Mouse (Mus musculus) ES-E14 (cell line): ENCODE measurements at regions not wholly inside any gene's neighbourhood (a gene's known extent, or its start where the extent isn't known, plus 50 kb on each side); places are given as distances from the start of the nearest gene placed in this dataset.

ENCODE experiments used
- DNase-seq: peaks from one replicate; pipeline ENCODE4 v3.0.0-alpha.2; 2013; ENCODE audit warnings: low read depth, low spot score
- H3K27ac ChIP-seq: 2 replicates; pipeline ENCODE4 v1.5.1; 2012; ENCODE audit warnings: low read depth, mild to moderate bottlenecking, low read length, moderate library complexity, mixed read lengths; ENCODE audit not compliant: poor library complexity, insufficient read depth, severe bottlenecking
- H3K36me3 ChIP-seq: 2 replicates; pipeline ENCODE4 v1.6.1; 2012; ENCODE audit warnings: mild to moderate bottlenecking, low read length, moderate library complexity, mixed read lengths; ENCODE audit not compliant: control insufficient read depth, poor library complexity, insufficient read depth, severe bottlenecking
- H3K4me1 ChIP-seq, 2 experiments: fragments of 150-350 bp in 1 of 2; sonication (generic) in 1 of 2; 2 replicates each; pipeline ENCODE4 v1.6.1; 2012; ENCODE audit warnings: low read length in 2 of 2, mild to moderate bottlenecking in 1 of 2, mixed read lengths in 1 of 2; ENCODE audit not compliant: control insufficient read depth in 2 of 2, insufficient read depth in 2 of 2, poor library complexity in 1 of 2
- H3K4me3 ChIP-seq, 2 experiments: fragments of 150-350 bp in 1 of 2; sonication (generic) in 1 of 2; 2 replicates each; pipeline ENCODE4 v1.5.1; 2012; ENCODE audit warnings: low read length in 2 of 2, low read depth in 1 of 2, mild to moderate bottlenecking in 1 of 2, mixed read lengths in 1 of 2; ENCODE audit not compliant: insufficient read depth in 1 of 2, poor library complexity in 1 of 2, severe bottlenecking in 1 of 2
- H3K9ac ChIP-seq: 2 replicates; pipeline ENCODE4 v1.6.1; 2012; ENCODE audit warnings: low read depth, mild to moderate bottlenecking, low read length, mixed read lengths; ENCODE audit not compliant: poor library complexity, insufficient read depth, severe bottlenecking
- H3K9me3 ChIP-seq: fragments of 150-350 bp; sonication (generic); 2 replicates; pipeline ENCODE4 v1.6.1; 2012; ENCODE audit warnings: low read depth, mild to moderate bottlenecking, low read length; ENCODE audit not compliant: control insufficient read depth, insufficient read depth
- CHD2 ChIP-seq: IDR thresholded peaks from 2 replicates; pipeline ENCODE4 v1.6.1; 2014; ENCODE audit warnings: mild to moderate bottlenecking, low read depth, low read length, inconsistent platforms
- HCFC1 ChIP-seq: IDR thresholded peaks from 2 replicates; pipeline ENCODE4 v1.6.1; 2012; ENCODE audit warnings: low read length, inconsistent platforms, borderline replicate concordance; ENCODE audit not compliant: insufficient read depth
- MAFK ChIP-seq: IDR thresholded peaks from 2 replicates; pipeline ENCODE4 v1.6.1; 2014; ENCODE audit warnings: mild to moderate bottlenecking, low read depth, low read length, inconsistent platforms; ENCODE audit not compliant: insufficient read depth
- ZC3H11A ChIP-seq: IDR thresholded peaks from 2 replicates; pipeline ENCODE4 v1.6.1; 2012; ENCODE audit warnings: low read depth, mild to moderate bottlenecking, inconsistent platforms, low read length, borderline replicate concordance
- ZNF384 ChIP-seq: IDR thresholded peaks from 2 replicates; pipeline ENCODE4 v1.6.1; 2012; ENCODE audit warnings: low read depth, low read length, inconsistent platforms
- in situ Hi-C, 2 experiments: fragments of 600-800 bp; cut with MboI; formaldehyde crosslinking; loops; one replicate each; pipeline ENCODE4 v1.15.1; 2025; ENCODE audit warnings: low sequenced_read_pairs in 2 of 2, inconsistent platforms in 1 of 2; ENCODE audit not compliant: unreplicated experiment in 2 of 2

DNA sequence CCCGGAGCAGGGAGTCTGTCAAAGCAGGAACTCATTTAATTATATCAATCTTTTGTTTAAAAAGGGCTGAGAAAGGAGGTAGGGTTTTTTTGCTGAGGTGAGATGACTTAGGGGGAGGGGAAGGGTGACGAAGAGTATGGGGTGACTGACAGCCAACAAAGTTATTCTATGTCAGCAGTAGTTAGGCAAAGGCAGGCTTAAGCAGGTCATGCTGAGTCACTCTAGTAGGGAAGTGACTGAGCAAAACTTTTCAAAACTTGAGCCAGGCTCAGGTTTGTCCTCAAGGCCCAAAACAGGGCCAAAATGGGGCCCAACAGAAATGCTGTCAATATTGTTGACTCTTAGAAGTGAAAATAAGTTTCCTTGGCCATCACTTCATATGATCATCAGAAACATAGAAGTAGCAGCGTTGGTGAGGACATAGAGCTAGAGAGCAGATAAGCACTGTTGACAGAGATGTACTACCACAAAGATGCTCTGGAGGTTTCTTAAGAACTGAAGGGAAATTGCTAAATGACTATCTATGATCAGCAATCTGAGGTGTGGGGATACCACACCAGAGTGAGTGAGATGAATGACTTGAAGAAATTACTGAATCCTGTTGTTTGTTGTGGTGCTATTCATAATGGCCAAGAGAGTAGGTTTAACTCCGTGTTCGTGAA lies 273.6 kb downstream of the Myh15 start:
- no peak overlapping the region for H3K27ac ChIP-seq
- no peak for DNase-seq
- no peak overlapping the region for H3K9ac ChIP-seq
- TF ChIP-seq ZNF384 (no peak), ZC3H11A (no peak), HCFC1 (no peak), MAFK (peak; percentile 67; the same call in 1 of the 2 replicates)
- no peak overlapping the region for H3K4me3 ChIP-seq
- H3K4me1 ChIP-seq, result no peaks in the 10 kb centered on the region
- no peaks in the 10 kb centered on the region for H3K36me3 ChIP-seq
- in situ Hi-C loops, result no loop called here
- no peaks in the 10 kb centered on the region for H3K9me3 ChIP-seq

DNA sequence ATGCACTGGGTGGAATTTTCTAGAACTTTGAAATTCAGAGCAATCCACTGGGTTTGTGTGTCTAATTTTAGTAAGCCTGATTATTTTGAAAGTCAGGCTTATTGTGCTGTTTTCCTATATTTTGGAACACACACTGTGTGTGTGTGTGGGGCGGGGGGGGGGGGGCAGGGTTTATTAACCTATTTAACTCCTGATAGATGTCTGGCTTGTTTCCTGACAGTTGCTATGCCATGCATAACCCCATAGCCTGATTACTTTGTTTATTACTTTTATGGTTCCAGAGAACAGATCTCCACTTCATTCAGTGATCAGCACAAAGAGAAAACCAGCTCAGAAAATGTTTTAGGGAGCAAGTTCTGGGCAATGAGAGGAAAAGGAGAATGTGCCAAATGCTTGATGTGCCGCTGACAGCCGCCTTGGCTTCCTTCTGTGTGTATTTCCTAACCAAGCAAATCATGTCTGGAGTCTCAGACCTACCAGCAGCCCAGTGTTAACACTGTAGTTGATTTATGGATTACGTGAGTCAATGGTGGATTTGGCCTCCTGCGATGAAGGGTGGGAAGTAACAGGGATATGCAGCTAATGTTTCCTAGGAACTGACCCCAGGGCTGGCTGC lies 274.9 kb downstream of the Myh15 start:
- no peak for TF ChIP-seq CHD2
- TF ChIP-seq HCFC1, result no peak
- TF ChIP-seq ZC3H11A, result no peak
- no peak for TF ChIP-seq MAFK
- TF ChIP-seq ZNF384, result no peak
- DNase-seq, result no peak
- Histone ChIP-seq H3K9me3 (no peaks in the 10 kb centered on the region), H3K9ac (no peak overlapping the region), H3K4me3 (no peak overlapping the region), H3K36me3 (no peaks in the 10 kb centered on the region), H3K27ac (no peak overlapping the region), H3K4me1 (no peaks in the 10 kb centered on the region)
- in situ Hi-C loops, result no loop called here

DNA sequence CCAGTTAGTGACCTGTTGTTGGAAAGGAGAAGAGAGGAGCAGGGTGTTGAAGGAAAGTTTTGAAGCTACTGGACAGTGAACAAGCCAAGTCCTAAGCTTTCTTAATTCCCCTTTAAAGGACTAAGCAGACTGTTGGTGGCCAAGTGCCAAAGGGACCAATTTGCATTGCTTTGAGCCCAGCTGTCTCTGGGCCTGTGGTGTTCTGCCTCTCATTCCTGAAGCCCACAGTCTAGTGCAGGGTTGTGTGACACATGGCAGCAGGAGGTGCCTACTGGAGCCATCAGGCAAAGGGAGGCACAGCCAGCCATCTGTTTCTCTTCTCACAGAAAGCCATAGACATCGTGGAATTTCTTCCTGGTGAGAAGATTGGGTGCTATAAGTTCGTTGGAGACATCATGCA lies 278.6 kb downstream of the Myh15 start:
- H3K36me3 ChIP-seq, result no peaks in the 10 kb centered on the region
- H3K4me1 ChIP-seq, result no peaks in the 10 kb centered on the region
- in situ Hi-C loops, result no loop called here
- no peak overlapping the region for H3K9ac ChIP-seq
- no peak overlapping the region for H3K27ac ChIP-seq
- DNase-seq, result no peak
- H3K4me3 ChIP-seq, result no peak overlapping the region
- H3K9me3 ChIP-seq, result no peaks in the 10 kb centered on the region
- TF ChIP-seq MAFK (no peak), HCFC1 (no peak), ZNF384 (no peak), ZC3H11A (no peak), CHD2 (no peak)

DNA sequence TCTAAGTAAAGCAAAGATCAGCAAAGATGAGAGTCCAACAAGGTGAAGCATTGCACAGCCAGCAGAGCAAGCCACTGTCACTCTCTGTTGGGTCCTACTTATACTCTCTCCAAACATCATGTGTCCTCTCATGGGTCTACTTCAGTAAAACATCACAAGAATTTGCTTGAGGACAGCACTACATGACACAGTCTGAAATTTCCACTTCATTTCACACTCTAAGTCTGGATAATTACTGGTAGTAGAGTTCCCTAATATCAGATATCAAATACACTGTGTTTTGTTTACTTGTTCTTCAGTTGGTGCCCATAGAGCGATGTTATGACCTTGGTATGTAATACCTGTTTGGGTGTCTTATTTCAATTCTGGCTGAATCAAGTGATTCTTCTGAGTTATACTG lies 280.7 kb downstream of the Myh15 start:
- no peak overlapping the region for H3K9ac ChIP-seq
- TF ChIP-seq CHD2 (no peak), ZC3H11A (no peak), ZNF384 (no peak), HCFC1 (no peak), MAFK (no peak)
- H3K9me3 ChIP-seq, result no peaks in the 10 kb centered on the region
- H3K4me1 ChIP-seq, result no peaks in the 10 kb centered on the region
- in situ Hi-C loops, result no loop called here
- no peak for DNase-seq
- no peaks in the 10 kb centered on the region for H3K36me3 ChIP-seq
- no peak overlapping the region for H3K4me3 ChIP-seq
- H3K27ac ChIP-seq, result no peak overlapping the region
